Mouse (Mus musculus): ENCODE measurements around the gene Ccdc126. TPM values are rescaled to one million over a fixed set of nuclear protein-coding genes. Genes with fewer than 3 reads are reported as not detected.

Ccdc126 gene
- total and polyA plus RNA-seq, 3 experiments = 2.3 to 6.1 (median 2.8) TPM

- Histone ChIP-seq H3K4me1 (ENCODE audit: control insufficient read depth in 1 of 2, insufficient read depth in 2 of 2) (peaks cover 0 to 17% of the 10 kb centered on the region in 2 experiments; a peak in 2 of 4 replicates), H3K4me2 (ENCODE audit: insufficient read depth, low read depth, poor library complexity, severe bottlenecking) (peak overlapping the region; percentile 72), H3K27me3 (replicated peaks) (peaks cover 1% of the 10 kb centered on the region), H3K79me2 (replicated peaks; ENCODE audit: control insufficient read depth, extremely low read depth, insufficient read depth, poor library complexity, severe bottlenecking) (no peaks in the 10 kb centered on the region), H3K27ac (ENCODE audit: insufficient read depth, low read depth) (peak overlapping the region; percentile 21; the same call in 1 of the 2 replicates), H3K9me3 (replicated peaks; ENCODE audit: low read length) (no peaks in the 10 kb centered on the region), H3K9ac (ENCODE audit: insufficient read depth, low read depth) (peak overlapping the region; percentile 82), H3K36me3 (replicated peaks in 1 of 2; ENCODE audit: control insufficient read depth in 1 of 2, insufficient read depth in 1 of 2, low read length in 1 of 2) (no peaks in the 10 kb centered on the region), H3K4me3 (replicated peaks in 1 of 3; ENCODE audit: low read depth in 2 of 3, low read length in 2 of 3, poor library complexity in 1 of 3) (peak overlapping the region; percentile 75 to 78 (median 78))
- TF ChIP-seq CTCF (conservative IDR thresholded peaks at IDR 0.05 in 1 of 2, IDR thresholded peaks at IDR 0.05 in 1 of 2; ENCODE audit: low read depth in 2 of 2, low read length in 2 of 2) (peak in 1 of 2 experiments; percentile 37; a peak in 2 of 4 replicates), RCOR1 (conservative IDR thresholded peaks at IDR 0.05; ENCODE audit: low read depth, low read length) (no peak), RAD21 (IDR thresholded peaks at IDR 0.05; ENCODE audit: low read depth, low read length) (peak; percentile 11), SMC3 (IDR thresholded peaks at IDR 0.05; ENCODE audit: low read depth, low read length) (peak; percentile 30; the same call in 1 of the 2 replicates), MAFK (IDR thresholded peaks at IDR 0.05; ENCODE audit: insufficient replicate concordance, low read length) (peak; percentile 68; the same call in 1 of the 2 replicates)
- in situ Hi-C loops (cut with MboI; ENCODE audit: low pct_ligation_motif_present, low pct_unique_long_range_greater_than_20kb, low sequenced_read_pairs) (no loop called here), dilution Hi-C loops (cut with MboI; ENCODE audit: extremely low pct_ligation_motif_present, extremely low pct_unique_long_range_greater_than_20kb, low sequenced_read_pairs) (no loop called here)
- peak; percentile 48 for DNase-seq (ENCODE audit: extremely low read depth)
These were observed 681 bp downstream of the Ccdc126 start for GRCm38 (mm10) chr6:49319595-49320315.

DNA sequence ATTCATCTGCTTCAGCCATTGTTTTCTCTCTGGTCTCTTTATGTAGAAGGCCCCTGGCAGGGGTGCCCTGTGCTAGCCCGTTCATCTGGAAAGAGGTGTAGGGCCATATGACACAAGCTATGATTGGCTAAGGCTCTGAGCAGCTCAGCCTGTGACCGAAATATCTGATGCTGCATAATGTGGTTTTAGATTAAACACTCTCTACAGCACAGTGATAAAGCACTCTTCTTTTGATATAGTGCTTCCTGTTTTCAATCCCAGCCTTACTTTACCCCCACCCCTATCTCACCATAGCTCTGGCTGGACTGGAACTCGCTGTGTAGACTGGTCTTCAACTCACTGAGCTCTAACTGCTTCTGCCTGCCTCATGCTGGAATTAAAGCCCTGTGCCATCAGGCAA, 2.3 kb downstream of the Ccdc126 start:
- Histone ChIP-seq H3K27ac (ENCODE audit: insufficient read depth, low read depth) (no peak overlapping the region), H3K4me1 (ENCODE audit: control insufficient read depth in 1 of 2, insufficient read depth in 2 of 2) (peaks cover 0 to 17% of the 10 kb centered on the region in 2 experiments; a peak in 2 of 4 replicates), H3K4me3 (replicated peaks in 1 of 3; ENCODE audit: low read depth in 2 of 3, low read length in 2 of 3, poor library complexity in 1 of 3) (no peak overlapping the region), H3K79me2 (replicated peaks; ENCODE audit: control insufficient read depth, extremely low read depth, insufficient read depth, poor library complexity, severe bottlenecking) (no peaks in the 10 kb centered on the region), H3K4me2 (ENCODE audit: insufficient read depth, low read depth, poor library complexity, severe bottlenecking) (no peak overlapping the region), H3K9ac (ENCODE audit: insufficient read depth, low read depth) (no peak overlapping the region), H3K9me3 (replicated peaks; ENCODE audit: low read length) (no peaks in the 10 kb centered on the region), H3K27me3 (replicated peaks) (peaks cover 1% of the 10 kb centered on the region), H3K36me3 (replicated peaks in 1 of 2; ENCODE audit: control insufficient read depth in 1 of 2, insufficient read depth in 1 of 2, low read length in 1 of 2) (no peaks in the 10 kb centered on the region)
- DNase-seq (ENCODE audit: extremely low read depth) = no peak
- dilution Hi-C loops (cut with MboI; ENCODE audit: extremely low pct_ligation_motif_present, extremely low pct_unique_long_range_greater_than_20kb, low sequenced_read_pairs) (no loop called here), in situ Hi-C loops (cut with MboI; ENCODE audit: low pct_ligation_motif_present, low pct_unique_long_range_greater_than_20kb, low sequenced_read_pairs) (no loop called here)
- TF ChIP-seq TCF12 (IDR thresholded peaks at IDR 0.05; ENCODE audit: low read depth, low read length) (no peak), UBTF (IDR thresholded peaks at IDR 0.05; ENCODE audit: low read depth, low read length) (no peak), KAT2A (IDR thresholded peaks at IDR 0.05; ENCODE audit: insufficient replicate concordance, low read length) (no peak), POLR2AphosphoS2 (IDR thresholded peaks at IDR 0.05; ENCODE audit: low read depth, low read length) (no peak), CHD1 (IDR thresholded peaks at IDR 0.05; ENCODE audit: low read depth, low read length) (no peak), JUN (IDR thresholded peaks at IDR 0.05; ENCODE audit: insufficient read depth, low read depth, low read length) (no peak), PAX5 (IDR thresholded peaks at IDR 0.05; ENCODE audit: low read length) (no peak), IRF4 (IDR thresholded peaks at IDR 0.05; ENCODE audit: low read depth, low read length) (no peak), ELF1 (IDR thresholded peaks at IDR 0.05; ENCODE audit: low read depth, low read length) (no peak), HCFC1 (IDR thresholded peaks at IDR 0.05; ENCODE audit: low read depth, low read length) (no peak), JUND (conservative IDR thresholded peaks at IDR 0.05; ENCODE audit: low read depth, low read length) (no peak), MAFK (IDR thresholded peaks at IDR 0.05; ENCODE audit: insufficient replicate concordance, low read length) (no peak), NELFE (IDR thresholded peaks at IDR 0.05; ENCODE audit: low read depth, low read length) (no peak), EP300 (IDR thresholded peaks at IDR 0.05; ENCODE audit: low read length) (no peak), MAX (IDR thresholded peaks at IDR 0.05; ENCODE audit: low read length) (no peak), GABPA (IDR thresholded peaks at IDR 0.05; ENCODE audit: insufficient replicate concordance, low read depth, low read length) (no peak), CHD2 (IDR thresholded peaks at IDR 0.05; ENCODE audit: low read length) (no peak)

Data from CH12.LX (cell line).